Mouse (Mus musculus) spleen, postnatal 14 days (tissue): ENCODE measurements around the gene Mkln1.

ENCODE experiments used
- DNase-seq, 2 experiments: peaks; one replicate each; pipeline ENCODE4 v3.0.0; 2021 to 2022; ENCODE audit warnings: low spot score in 2 of 2

The Mkln1 gene

GRCm38 (mm10) chr6:31513726-31514125 is 115.2 kb downstream of the Mkln1 start:
- DNase-seq: no peak

GRCm38 (mm10) chr6:31517681-31518337 is 119.3 kb downstream of the Mkln1 start:
- no peak for DNase-seq

- no peak for DNase-seq
Measured at GRCm38 (mm10) chr6:31518338-31518698, 119.8 kb downstream of the Mkln1 start.

GRCm38 (mm10) chr6:31519001-31519471 is 120.5 kb downstream of the Mkln1 start:
- DNase-seq: peak in 1 of 2 experiments; percentile 27

GRCm38 (mm10) chr6:31520486-31521215 is 122.1 kb downstream of the Mkln1 start:
- no peak for DNase-seq

- DNase-seq: no peak
Measured at GRCm38 (mm10) chr6:31521491-31522355, 123.2 kb downstream of the Mkln1 start.

- DNase-seq: no peak
Measured at GRCm38 (mm10) chr6:31522478-31522877, 123.9 kb downstream of the Mkln1 start.

- DNase-seq: no peak
Measured at GRCm38 (mm10) chr6:31523039-31523438, 124.5 kb downstream of the Mkln1 start.

- no peak for DNase-seq
Measured at GRCm38 (mm10) chr6:31523657-31524056, 125.1 kb downstream of the Mkln1 start.

- DNase-seq: no peak
Measured at GRCm38 (mm10) chr6:31524121-31524520, 125.6 kb downstream of the Mkln1 start.

GRCm38 (mm10) chr6:31524647-31525046 is 126.1 kb downstream of the Mkln1 start:
- no peak for DNase-seq

- DNase-seq: peak; percentile 20 to 36
Measured at GRCm38 (mm10) chr6:31525231-31525900, 126.8 kb downstream of the Mkln1 start.

GRCm38 (mm10) chr6:31526929-31527328 is 128.4 kb downstream of the Mkln1 start:
- no peak for DNase-seq

- peak in 1 of 2 experiments; percentile 37 for DNase-seq
Measured at GRCm38 (mm10) chr6:31527897-31528296, 129.4 kb downstream of the Mkln1 start.

GRCm38 (mm10) chr6:31528339-31528738 is 129.8 kb downstream of the Mkln1 start:
- DNase-seq: no peak

GRCm38 (mm10) chr6:31531880-31532279 is 133.3 kb downstream of the Mkln1 start:
- DNase-seq: no peak

GRCm38 (mm10) chr6:31534705-31535104 is 136.2 kb downstream of the Mkln1 start:
- DNase-seq: no peak

GRCm38 (mm10) chr6:31537193-31537592 is 138.7 kb downstream of the Mkln1 start:
- no peak for DNase-seq

- no peak for DNase-seq
Measured at GRCm38 (mm10) chr6:31538112-31538511, 139.6 kb downstream of the Mkln1 start.

GRCm38 (mm10) chr6:31540018-31540417 is 141.5 kb downstream of the Mkln1 start:
- DNase-seq: no peak

GRCm38 (mm10) chr6:31544318-31544717 is 145.8 kb downstream of the Mkln1 start:
- no peak for DNase-seq
